Mouse (Mus musculus) CH12.LX (cell line): ENCODE measurements around the gene Gse1.

ENCODE experiments used
- CHD2 ChIP-seq: IDR thresholded peaks from 2 replicates; pipeline ENCODE4 v1.6.1; 2011; ENCODE audit warnings: low read length, improper control_type of control experiment
- CTCF ChIP-seq, 2 experiments: IDR thresholded peaks in 1 of 2; conservative IDR thresholded peaks in 1 of 2; 2 replicates each; pipeline ENCODE4 v1.5.1; 2011 to 2012; ENCODE audit warnings: low read depth in 2 of 2, low read length in 2 of 2, improper control_type of control experiment in 1 of 2, inconsistent platforms in 1 of 2, mild to moderate bottlenecking in 1 of 2, moderate library complexity in 1 of 2
- EP300 ChIP-seq: IDR thresholded peaks from 2 replicates; pipeline ENCODE4 v1.6.1; 2011; ENCODE audit warnings: low read length, improper control_type of control experiment
- GABPA ChIP-seq: IDR thresholded peaks from 2 replicates; pipeline ENCODE4 v1.6.1; 2012; ENCODE audit warnings: low read depth, low read length, improper control_type of control experiment, inconsistent platforms; ENCODE audit not compliant: insufficient replicate concordance
- HCFC1 ChIP-seq: IDR thresholded peaks from 2 replicates; pipeline ENCODE4 v1.6.1; 2012; ENCODE audit warnings: low read depth, mild to moderate bottlenecking, inconsistent platforms, low read length, improper control_type of control experiment
- MAX ChIP-seq: IDR thresholded peaks from 2 replicates; pipeline ENCODE4 v1.6.1; 2011; ENCODE audit warnings: low read length, improper control_type of control experiment
- POLR2A ChIP-seq: IDR thresholded peaks from 2 replicates; pipeline ENCODE4 v1.6.1; 2011; ENCODE audit warnings: low read depth, mild to moderate bottlenecking, improper control_type of control experiment, low read length
- POLR2AphosphoS2 ChIP-seq: IDR thresholded peaks from 2 replicates; pipeline ENCODE4 v1.6.1; 2011; ENCODE audit warnings: low read depth, low read length, improper control_type of control experiment
- RAD21 ChIP-seq: IDR thresholded peaks from 2 replicates; pipeline ENCODE4 v1.6.1; 2011; ENCODE audit warnings: low read depth, mild to moderate bottlenecking, low read length, improper control_type of control experiment, moderate library complexity
- RCOR1 ChIP-seq: conservative IDR thresholded peaks from 2 replicates; pipeline ENCODE4 v1.6.1; 2012; ENCODE audit warnings: low read depth, mild to moderate bottlenecking, inconsistent platforms, low read length, improper control_type of control experiment
- USF1 ChIP-seq: IDR thresholded peaks from 2 replicates; pipeline ENCODE4 v1.6.1; 2014; ENCODE audit warnings: low read depth, mild to moderate bottlenecking, inconsistent platforms, low read length, improper control_type of control experiment
- ZC3H11A ChIP-seq: IDR thresholded peaks from 2 replicates; pipeline ENCODE4 v1.6.1; 2012; ENCODE audit warnings: low read depth, mild to moderate bottlenecking, inconsistent platforms, low read length, improper control_type of control experiment
- ZNF384 ChIP-seq: IDR thresholded peaks from 2 replicates; pipeline ENCODE4 v1.6.1; 2012; ENCODE audit warnings: low read depth, low read length, improper control_type of control experiment, inconsistent platforms

GRCm38 (mm10) chr8:120536306-120537206 lies 308.3 kb downstream of the Gse1 start:
- no peak for TF ChIP-seq HCFC1
- TF ChIP-seq GABPA: no peak
- no peak for TF ChIP-seq RCOR1
- TF ChIP-seq RAD21: no peak
- no peak for TF ChIP-seq EP300
- TF ChIP-seq ZC3H11A: no peak
- no peak for TF ChIP-seq POLR2A
- TF ChIP-seq USF1: no peak
- no peak for TF ChIP-seq CTCF (conservative IDR thresholded peaks at IDR 0.05 in 1 of 2, IDR thresholded peaks at IDR 0.05 in 1 of 2; ENCODE audit: low read depth in 2 of 2, low read length in 2 of 2)
- no peak for TF ChIP-seq MAX
- TF ChIP-seq CHD2: no peak
- TF ChIP-seq ZNF384: no peak
- TF ChIP-seq POLR2AphosphoS2: no peak
